Comparison of ENCODE assay signal across 7 mouse cellular contexts in genomic region chr16:31276539-31276938, GRCm38 (mm10). TPM values are rescaled to one million over a fixed set of nuclear protein-coding genes. Genes with fewer than 3 reads are reported as not detected.
DNase-seq lines count a peak whose midpoint lies in the region; ATAC-seq and TF ChIP-seq lines count a peak whose summit lies in the region.

No protein-coding gene starts in this region.

- peaks cover 19% of the 10 kb centered on the region for H3K36me3 ChIP-seq in E14TG2a.4 (ENCODE audit: insufficient read depth, low read length)
- no peaks in the 10 kb centered on the region; the same call in 1 of the 2 replicates for H3K36me3 ChIP-seq in embryonic facial prominence, embryonic 15.5 days
- no peaks in the 10 kb centered on the region for H3K36me3 ChIP-seq in midbrain, embryonic 14.5 days (ENCODE audit: control insufficient read depth, insufficient read depth, low read length)

- no peak overlapping the region for H3K9ac ChIP-seq in embryonic facial prominence, embryonic 15.5 days
- no peak overlapping the region for H3K9ac ChIP-seq in midbrain, embryonic 14.5 days (replicated peaks; ENCODE audit: low read length)

- ATAC-seq in embryonic facial prominence, embryonic 15.5 days (ENCODE audit: insufficient number of reproducible peaks, low FRiP score, low TSS enrichment, low read depth): no peak
- no peak for ATAC-seq in midbrain, embryonic 14.5 days (ENCODE audit: low FRiP score, low TSS enrichment)

- no peak overlapping the region for H3K4me2 ChIP-seq in embryonic facial prominence, embryonic 15.5 days (replicated peaks)
- no peak overlapping the region for H3K4me2 ChIP-seq in midbrain, embryonic 14.5 days (ENCODE audit: low read length)

- 44% methylated on average over 7 of the region's 7 CpGs for WGBS in embryonic facial prominence, embryonic 15.5 days
- 71% methylated on average over 7 of the region's 7 CpGs for WGBS in midbrain, embryonic 14.5 days

- peak overlapping the region; percentile 43 for H3K4me3 ChIP-seq in E14TG2a.4 (replicated peaks; ENCODE audit: low read length)
- H3K4me3 ChIP-seq in embryonic facial prominence, embryonic 15.5 days (replicated peaks): no peak overlapping the region
- no peak overlapping the region for H3K4me3 ChIP-seq in midbrain, embryonic 14.5 days (replicated peaks; ENCODE audit: low read depth, low read length)

- peak overlapping the region; percentile 85 for H3K27ac ChIP-seq in embryonic facial prominence, embryonic 15.5 days (replicated peaks)
- H3K27ac ChIP-seq in midbrain, embryonic 14.5 days (replicated peaks; ENCODE audit: low read depth, low read length): no peak overlapping the region

- TF ChIP-seq CTCF in E14TG2a.4 (conservative IDR thresholded peaks at IDR 0.05; ENCODE audit: low read length): no peak

- intact Hi-C loops in left cerebral cortex, postnatal 4 days (cut with DNase I): no loop called here

- H3K27me3 ChIP-seq in E14TG2a.4 (ENCODE audit: insufficient read depth, low read length): no peaks in the 10 kb centered on the region
- H3K27me3 ChIP-seq in embryonic facial prominence, embryonic 15.5 days: no peaks in the 10 kb centered on the region
- H3K27me3 ChIP-seq in midbrain, embryonic 14.5 days (ENCODE audit: control insufficient read depth, insufficient read depth, low read length): no peaks in the 10 kb centered on the region

- H3K4me1 ChIP-seq in E14TG2a.4 (replicated peaks; ENCODE audit: low read depth, low read length): peaks cover 61% of the 10 kb centered on the region
- peaks cover 34% of the 10 kb centered on the region for H3K4me1 ChIP-seq in embryonic facial prominence, embryonic 15.5 days
- peaks cover 21% of the 10 kb centered on the region for H3K4me1 ChIP-seq in midbrain, embryonic 14.5 days (ENCODE audit: control insufficient read depth, insufficient read depth, low read length)

- peak; percentile 80 to 88 for DNase-seq in adrenal gland, adult (ENCODE audit: inconsistent age in 2 of 2, low spot score in 1 of 2)
- DNase-seq in heart, postnatal 4 days: peak; percentile 85
- DNase-seq in left cerebral cortex, postnatal 4 days: peak; percentile 59
- peak; percentile 22 for DNase-seq in right cerebral cortex, postnatal 4 days
- no peak for DNase-seq in midbrain, embryonic 14.5 days

- H3K9me3 ChIP-seq in E14TG2a.4 (ENCODE audit: low read length): no peaks in the 10 kb centered on the region
- H3K9me3 ChIP-seq in embryonic facial prominence, embryonic 15.5 days (replicated peaks): no peaks in the 10 kb centered on the region
- H3K9me3 ChIP-seq in midbrain, embryonic 14.5 days (ENCODE audit: control insufficient read depth, low read length): no peaks in the 10 kb centered on the region

RNA-seq across cellular contexts. Expression of gene Ppp1r2, which starts 1.5 kb away (rescaled TPM):
- 90.6 and 92.1 TPM in 2 replicates for polyA plus RNA-seq in embryonic facial prominence, embryonic 15.5 days (2015; fragmentation: Nextera tagmentation; extraction: Ambion mirVana)
- 100 to 1,000 TPM; 128 to 132 TPM for total RNA-seq in heart, postnatal 4 days (2021)
- total RNA-seq in left cerebral cortex, postnatal 4 days (2021): 10 to 100 TPM; 59.1 to 59.2 TPM
- polyA plus RNA-seq in midbrain, embryonic 14.5 days (2014; fragmentation: Nextera tagmentation; extraction: Ambion mirVana): 82.0 and 100 TPM in 2 replicates

RNA-seq across cellular contexts. Expression of gene Apod, which starts 38.1 kb away (rescaled TPM):
- 89.9 and 96.7 TPM in 2 replicates for polyA plus RNA-seq in embryonic facial prominence, embryonic 15.5 days (2015; fragmentation: Nextera tagmentation; extraction: Ambion mirVana)
- total RNA-seq in heart, postnatal 4 days (2021): under 1 TPM; 0.27 to 0.45 TPM
- total RNA-seq in left cerebral cortex, postnatal 4 days (2021): 10 to 100 TPM; 30.6 to 35.9 TPM
- 36.8 and 104 TPM in 2 replicates for polyA plus RNA-seq in midbrain, embryonic 14.5 days (2014; fragmentation: Nextera tagmentation; extraction: Ambion mirVana)

Comparison
In these comparisons a context has a peak if more than half of its experiments do, and no peak if none do; other contexts are left out.
1. RNA of gene Apod, which starts 38.1 kb away (total RNA-seq): 30.6 to 35.9 TPM in left cerebral cortex, postnatal 4 days; 0.27 to 0.45 TPM in heart, postnatal 4 days; every median in the first group is over 10 times any median in the second.